Mouse (Mus musculus): Measurements from ENCODE around the gene Myom1.

- TF ChIP-seq CTCF (IDR thresholded peaks at IDR 0.05; ENCODE audit: low read depth, low read length) (no peak), POLR2A (IDR thresholded peaks at IDR 0.05; ENCODE audit: borderline replicate concordance, low read depth, low read length) (no peak)
Observed at GRCm38 (mm10) chr17:71096557-71097208, 94.2 kb downstream of the Myom1 start.

Measured in bone marrow macrophage, adult 2 months (primary cell).